Mouse (Mus musculus): ENCODE results near the gene Tm2d3.

The Tm2d3 gene

DNA sequence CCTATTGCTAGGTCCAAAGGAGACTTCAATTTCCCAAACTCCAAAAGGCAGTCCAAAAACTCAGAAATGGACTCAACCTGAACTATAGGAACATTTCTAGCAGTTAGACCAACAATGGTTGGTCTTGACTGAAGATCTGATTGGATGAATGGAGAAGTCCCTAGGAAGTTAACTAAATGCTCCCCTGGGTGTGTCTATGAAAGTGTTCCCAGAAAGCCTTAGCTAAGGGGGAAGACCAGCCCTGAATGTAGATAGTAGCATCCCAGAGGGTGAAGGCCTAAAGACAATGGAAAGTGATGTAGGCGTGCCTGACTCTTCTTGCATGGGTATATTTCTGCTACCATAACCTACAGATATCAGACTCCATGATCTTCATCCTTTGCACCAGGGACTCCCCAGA is 17.5 kb downstream of the Tm2d3 start:
- DNase-seq, result no peak

DNA sequence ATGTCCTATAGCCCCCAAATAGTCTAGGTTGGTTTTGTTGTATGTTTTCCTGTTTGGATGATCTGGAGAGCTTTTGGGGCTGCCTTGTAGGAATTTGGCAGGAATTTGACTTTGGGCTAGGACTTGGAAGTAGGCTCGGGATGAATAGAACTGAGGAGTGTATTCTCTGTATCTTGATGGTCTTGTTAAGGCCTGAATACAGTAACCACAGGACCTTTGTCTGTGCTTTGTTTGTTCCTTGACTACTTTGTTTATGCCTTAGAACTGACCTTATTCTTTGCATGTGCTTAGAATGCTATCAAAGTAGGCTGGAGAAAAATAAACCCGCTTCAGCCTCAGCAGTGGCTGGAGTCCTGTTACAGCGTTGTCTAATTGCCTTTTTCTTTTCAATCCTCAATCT is 19.3 kb downstream of the Tm2d3 start:
- DNase-seq, result no peak

GRCm38 (mm10) chr7:65713782-65714181 is 22.8 kb downstream of the Tm2d3 start:
- DNase-seq, result no peak

DNA sequence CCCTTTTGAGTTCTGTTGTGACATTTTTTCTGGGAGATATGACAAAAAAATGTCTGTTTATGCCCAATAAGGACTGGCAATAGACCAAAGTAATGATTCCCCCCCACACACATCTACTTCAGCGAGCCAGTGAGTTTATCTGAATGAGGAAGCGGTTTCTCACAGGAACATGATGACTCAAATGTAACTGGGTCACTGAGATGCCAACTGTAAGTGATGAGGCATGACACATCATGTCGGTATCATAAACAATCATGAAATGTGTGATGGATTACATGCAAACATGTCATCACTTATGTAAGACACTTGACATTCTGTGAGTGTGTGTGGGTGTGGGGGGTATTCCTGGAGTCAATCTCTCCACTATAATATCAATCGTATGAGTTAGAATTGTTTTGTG is 23.3 kb downstream of the Tm2d3 start:
- DNase-seq, result no peak

GRCm38 (mm10) chr7:65734024-65734423 is 43.1 kb downstream of the Tm2d3 start:
- no peak for DNase-seq

- no peak for DNase-seq
These were observed 44.3 kb downstream of the Tm2d3 start for GRCm38 (mm10) chr7:65735261-65735660.

- no peak for DNase-seq
These were observed 46.5 kb downstream of the Tm2d3 start for GRCm38 (mm10) chr7:65737286-65738040.

DNA sequence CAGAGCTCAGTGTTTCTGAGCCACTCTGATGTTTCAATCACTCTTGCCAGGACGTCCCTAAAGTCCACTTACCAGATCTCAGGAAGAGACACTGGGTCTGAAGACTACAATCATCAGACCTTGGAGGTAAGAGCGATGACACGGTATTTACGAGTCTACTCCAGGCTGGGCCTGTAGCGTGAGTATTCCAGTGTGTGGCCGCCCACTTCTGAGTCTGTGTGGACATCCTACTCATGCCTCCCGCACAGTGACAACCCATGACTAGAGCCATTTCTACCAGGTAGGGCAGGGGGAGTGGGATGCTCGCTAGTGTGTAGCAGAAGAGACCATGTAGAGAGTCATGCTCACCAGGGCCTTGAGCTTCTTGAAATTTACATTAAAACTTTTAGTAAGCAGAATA is 51.9 kb downstream of the Tm2d3 start:
- DNase-seq, result no peak

DNA sequence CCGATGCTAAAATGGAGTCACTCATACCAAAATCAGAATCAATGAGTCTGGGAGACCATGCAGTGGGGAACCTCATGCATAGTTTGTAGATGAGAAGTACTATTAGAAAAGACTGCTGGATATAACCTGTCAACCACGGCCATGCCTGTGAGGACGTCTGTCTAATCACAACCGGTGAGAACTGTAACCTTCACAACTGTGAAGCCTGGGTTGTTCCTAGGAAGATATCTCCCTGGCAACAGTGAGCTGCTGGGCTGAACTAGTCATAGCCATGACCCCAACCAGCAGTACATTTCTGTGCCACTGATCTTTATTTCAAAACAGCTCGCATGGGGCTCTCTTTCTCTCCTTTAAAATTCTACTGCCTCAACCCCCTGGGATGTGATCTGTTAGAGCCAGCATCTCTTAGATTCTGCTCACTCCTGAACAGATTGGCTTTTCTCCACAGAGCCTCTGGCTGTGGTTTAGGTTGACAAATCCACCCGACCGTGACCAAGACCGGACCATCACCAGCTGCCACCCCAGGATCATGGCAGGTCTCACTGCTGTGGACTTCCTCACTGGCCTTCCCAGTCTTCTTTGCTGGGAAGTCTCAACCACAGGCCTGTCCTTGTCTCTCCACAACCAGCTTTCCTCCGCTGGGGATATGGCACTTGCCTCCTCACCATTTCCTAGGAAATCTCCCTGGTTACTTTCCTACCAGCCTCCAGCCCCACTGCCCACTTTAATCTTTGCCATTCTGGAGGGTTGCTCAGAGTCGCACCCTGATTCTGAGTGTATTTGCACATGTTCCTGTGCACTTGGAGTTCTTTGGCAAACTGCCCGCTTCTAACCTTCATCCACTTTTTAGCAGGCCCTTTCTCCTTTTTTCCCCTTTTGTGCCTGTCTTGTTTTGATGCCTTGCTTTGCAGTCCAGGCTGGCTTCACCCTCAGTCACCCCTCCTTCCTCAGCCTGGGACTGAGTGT is 57.3 kb downstream of the Tm2d3 start:
- no peak for DNase-seq

Measured in B cell, adult 2 months (primary cell).